Mouse (Mus musculus) gastrocnemius, adult 8-10 months (tissue): ENCODE results near the gene Lrrc4c. TPM values are rescaled to one million over a fixed set of nuclear protein-coding genes. Genes with fewer than 3 reads are reported as not detected.

Experiments used
- DNase-seq, 2 experiments: peaks; one replicate each; pipeline ENCODE4 v3.0.0; 2022; ENCODE audit warnings: low spot score in 2 of 2
- total RNA-seq, 4 experiments: library from RNA; stranded (reverse); gene quantifications; 2 replicates each; pipeline ENCODE4 v1.2.4; 2022

Lrrc4c gene
- total RNA-seq, 4 experiments from 2014 or later = 0.07 to 0.24 (median 0.15) TPM

- no peak for DNase-seq
Observed at GRCm38 (mm10) chr2:97469396-97469795, 1151.4 kb downstream of the Lrrc4c start.

GRCm38 (mm10) chr2:97478175-97478924, 1160.4 kb downstream of the Lrrc4c start:
- no peak for DNase-seq

GRCm38 (mm10) chr2:97478925-97479298, 1160.9 kb downstream of the Lrrc4c start:
- DNase-seq = no peak

GRCm38 (mm10) chr2:97484990-97485389, 1167.0 kb downstream of the Lrrc4c start:
- DNase-seq = no peak

GRCm38 (mm10) chr2:97485609-97486008, 1167.6 kb downstream of the Lrrc4c start:
- no peak for DNase-seq

- no peak for DNase-seq
Observed at GRCm38 (mm10) chr2:97487567-97487966, 1169.6 kb downstream of the Lrrc4c start.

GRCm38 (mm10) chr2:97497069-97497468, 1179.1 kb downstream of the Lrrc4c start:
- no peak for DNase-seq

- no peak for DNase-seq
Observed at GRCm38 (mm10) chr2:97502501-97502900, 1184.5 kb downstream of the Lrrc4c start.

GRCm38 (mm10) chr2:97504902-97505301, 1186.9 kb downstream of the Lrrc4c start:
- no peak for DNase-seq

- no peak for DNase-seq
Observed at GRCm38 (mm10) chr2:97524256-97524922, 1206.4 kb downstream of the Lrrc4c start.

- no peak for DNase-seq
Observed at GRCm38 (mm10) chr2:97525107-97525506, 1207.1 kb downstream of the Lrrc4c start.

- DNase-seq = no peak
Observed at GRCm38 (mm10) chr2:97530622-97531021, 1212.7 kb downstream of the Lrrc4c start.

- no peak for DNase-seq
Observed at GRCm38 (mm10) chr2:97543691-97544672, 1226.0 kb downstream of the Lrrc4c start.

- DNase-seq = no peak
Observed at GRCm38 (mm10) chr2:97544673-97545071, 1226.7 kb downstream of the Lrrc4c start.

GRCm38 (mm10) chr2:97545946-97546345, 1228.0 kb downstream of the Lrrc4c start:
- no peak for DNase-seq

- DNase-seq = no peak
Observed at GRCm38 (mm10) chr2:97564509-97564908, 1246.5 kb downstream of the Lrrc4c start.

GRCm38 (mm10) chr2:97568954-97569353, 1251.0 kb downstream of the Lrrc4c start:
- no peak for DNase-seq

GRCm38 (mm10) chr2:97574921-97575320, 1257.0 kb downstream of the Lrrc4c start:
- no peak for DNase-seq

- DNase-seq = no peak
Observed at GRCm38 (mm10) chr2:97581132-97581531, 1263.2 kb downstream of the Lrrc4c start.

- no peak for DNase-seq
Observed at GRCm38 (mm10) chr2:97586322-97586721, 1268.4 kb downstream of the Lrrc4c start.

- DNase-seq = no peak
Observed at GRCm38 (mm10) chr2:97590563-97590962, 1272.6 kb downstream of the Lrrc4c start.

- DNase-seq = no peak
Observed at GRCm38 (mm10) chr2:97604182-97604581, 1286.2 kb downstream of the Lrrc4c start.
